Mouse (Mus musculus): ENCODE measurements around the gene 2310003L06Rik. TPM values are rescaled to one million over a fixed set of nuclear protein-coding genes. Genes with fewer than 3 reads are reported as not detected.

Gene 2310003L06Rik
- not detected in 2 replicates for polyA plus RNA-seq (2014; fragmentation: Nextera tagmentation; extraction: Ambion mirVana)

DNA sequence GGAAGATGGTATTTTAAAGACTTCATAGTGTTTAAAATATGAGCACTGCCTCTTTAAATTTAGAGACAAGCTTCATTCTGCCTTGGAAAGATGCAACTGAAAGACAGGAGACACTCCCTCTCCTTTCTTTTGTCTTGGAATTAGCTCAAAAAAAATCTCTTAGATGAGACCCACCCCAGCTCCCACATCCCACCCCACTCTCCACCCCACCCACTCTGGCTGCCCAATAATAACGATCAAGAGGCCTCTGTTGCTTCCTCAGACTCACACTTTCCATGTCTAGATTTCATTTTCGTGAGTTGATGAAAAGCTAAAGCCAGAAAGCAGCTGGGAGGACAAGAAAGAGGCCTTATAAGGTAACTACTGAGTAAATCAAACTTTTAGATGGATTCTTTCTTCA, at the start of gene 2310003L06Rik, which contains the start of gene Gm28434:
2310003L06Rik (plus strand) TSS at position 259 of the 400 bp plus-strand sequence.
Gm28434 (plus strand) TSS at position 317 of the 400 bp plus-strand sequence.
- H3K36me3 ChIP-seq (ENCODE audit: control insufficient read depth, insufficient read depth, low read length): no peaks in the 10 kb centered on the region
- no peak for ATAC-seq (ENCODE audit: low FRiP score)
- no peak for DNase-seq (ENCODE audit: low spot score)
- H3K27ac ChIP-seq (ENCODE audit: low read depth, low read length): no peak within 1 kb of the TSS
- H3K4me2 ChIP-seq (replicated peaks; ENCODE audit: low read depth, low read length): no peak within 1 kb of the TSS
- H3K9me3 ChIP-seq (ENCODE audit: control insufficient read depth, low read length): no peaks in the 10 kb centered on the region
- WGBS: 65% methylated on average over 2 of the region's 2 CpGs
- H3K4me1 ChIP-seq (replicated peaks; ENCODE audit: control insufficient read depth, insufficient read depth, low read length): no peaks in the 10 kb centered on the region
- H3K27me3 ChIP-seq (ENCODE audit: control insufficient read depth, insufficient read depth, low read length): no peaks in the 10 kb centered on the region
- H3K4me3 ChIP-seq (ENCODE audit: low read depth, low read length): no peak within 1 kb of the TSS
- H3K9ac ChIP-seq (ENCODE audit: low read depth, low read length): no peak within 1 kb of the TSS

- WGBS: 38% methylated on average over 5 of the region's 5 CpGs
- Histone ChIP-seq H3K4me1 (replicated peaks; ENCODE audit: control insufficient read depth, insufficient read depth, low read length) (no peaks in the 10 kb centered on the region), H3K9ac (ENCODE audit: low read depth, low read length) (no peak within 1 kb of the TSS), H3K27me3 (ENCODE audit: control insufficient read depth, insufficient read depth, low read length) (no peaks in the 10 kb centered on the region), H3K4me3 (ENCODE audit: low read depth, low read length) (no peak within 1 kb of the TSS), H3K9me3 (ENCODE audit: control insufficient read depth, low read length) (no peaks in the 10 kb centered on the region), H3K36me3 (ENCODE audit: control insufficient read depth, insufficient read depth, low read length) (no peaks in the 10 kb centered on the region), H3K4me2 (replicated peaks; ENCODE audit: low read depth, low read length) (no peak within 1 kb of the TSS), H3K27ac (ENCODE audit: low read depth, low read length) (no peak within 1 kb of the TSS)
- ATAC-seq (ENCODE audit: low FRiP score) (no peak), DNase-seq (ENCODE audit: low spot score) (peak; percentile 6)
These were observed 43.9 kb upstream of the 2310003L06Rik start, which contains the start of gene Csn3 for GRCm38 (mm10) chr5:87925372-87925771. TSS of gene Csn3 (plus strand) at chr5:87925579.

- no peak overlapping the region for H3K9ac ChIP-seq (ENCODE audit: low read depth, low read length)
- no peak for DNase-seq (ENCODE audit: low spot score)
- no peak overlapping the region for H3K27ac ChIP-seq (ENCODE audit: low read depth, low read length)
- ATAC-seq (ENCODE audit: low FRiP score): no peak
- no peaks in the 10 kb centered on the region for H3K27me3 ChIP-seq (ENCODE audit: control insufficient read depth, insufficient read depth, low read length)
- H3K9me3 ChIP-seq (ENCODE audit: control insufficient read depth, low read length): no peaks in the 10 kb centered on the region
- no peaks in the 10 kb centered on the region for H3K36me3 ChIP-seq (ENCODE audit: control insufficient read depth, insufficient read depth, low read length)
- no peaks in the 10 kb centered on the region for H3K4me1 ChIP-seq (replicated peaks; ENCODE audit: control insufficient read depth, insufficient read depth, low read length)
- no peak overlapping the region for H3K4me2 ChIP-seq (replicated peaks; ENCODE audit: low read depth, low read length)
- WGBS: 49% methylated on average over 1 of the region's 1 CpGs
- no peak overlapping the region for H3K4me3 ChIP-seq (ENCODE audit: low read depth, low read length)
These were observed 37.7 kb upstream of the 2310003L06Rik start for GRCm38 (mm10) chr5:87931603-87932002.

DNA sequence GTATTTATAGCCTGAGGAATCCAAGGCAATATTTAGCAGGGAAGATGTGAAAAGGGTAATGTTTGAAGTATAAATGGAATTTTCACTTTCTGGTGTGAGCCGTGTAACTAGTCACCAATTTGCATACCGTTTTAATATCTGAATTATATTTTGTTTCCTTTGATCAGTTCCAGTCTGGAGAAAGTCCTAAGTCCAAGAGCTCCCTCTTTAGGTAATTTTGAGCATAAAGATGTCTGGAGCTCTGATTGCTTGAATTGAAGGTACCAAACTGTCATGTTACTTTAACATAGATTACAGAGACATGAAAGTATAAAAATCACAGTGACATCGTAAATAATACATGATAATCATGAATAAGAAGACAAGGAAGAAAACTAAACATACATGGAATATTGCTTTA, 28.5 kb upstream of the 2310003L06Rik start:
- no peak overlapping the region for H3K27ac ChIP-seq (ENCODE audit: low read depth, low read length)
- no peaks in the 10 kb centered on the region for H3K27me3 ChIP-seq (ENCODE audit: control insufficient read depth, insufficient read depth, low read length)
- no peaks in the 10 kb centered on the region for H3K9me3 ChIP-seq (ENCODE audit: control insufficient read depth, low read length)
- H3K4me2 ChIP-seq (replicated peaks; ENCODE audit: low read depth, low read length): no peak overlapping the region
- H3K9ac ChIP-seq (ENCODE audit: low read depth, low read length): no peak overlapping the region
- H3K36me3 ChIP-seq (ENCODE audit: control insufficient read depth, insufficient read depth, low read length): no peaks in the 10 kb centered on the region
- ATAC-seq (ENCODE audit: low FRiP score): no peak
- no peaks in the 10 kb centered on the region for H3K4me1 ChIP-seq (replicated peaks; ENCODE audit: control insufficient read depth, insufficient read depth, low read length)
- WGBS: 57% methylated on average over 3 of the region's 3 CpGs
- DNase-seq (ENCODE audit: low spot score): no peak
- H3K4me3 ChIP-seq (ENCODE audit: low read depth, low read length): no peak overlapping the region

- no peaks in the 10 kb centered on the region for H3K4me1 ChIP-seq (replicated peaks; ENCODE audit: control insufficient read depth, insufficient read depth, low read length)
- no peak overlapping the region for H3K9ac ChIP-seq (ENCODE audit: low read depth, low read length)
- DNase-seq (ENCODE audit: low spot score): no peak
- no peak overlapping the region for H3K27ac ChIP-seq (ENCODE audit: low read depth, low read length)
- no peaks in the 10 kb centered on the region for H3K9me3 ChIP-seq (ENCODE audit: control insufficient read depth, low read length)
- no peak overlapping the region for H3K4me3 ChIP-seq (ENCODE audit: low read depth, low read length)
- no peak overlapping the region for H3K4me2 ChIP-seq (replicated peaks; ENCODE audit: low read depth, low read length)
- H3K27me3 ChIP-seq (ENCODE audit: control insufficient read depth, insufficient read depth, low read length): no peaks in the 10 kb centered on the region
- H3K36me3 ChIP-seq (ENCODE audit: control insufficient read depth, insufficient read depth, low read length): no peaks in the 10 kb centered on the region
- ATAC-seq (ENCODE audit: low FRiP score): no peak
These were observed 26.7 kb upstream of the 2310003L06Rik start for GRCm38 (mm10) chr5:87942515-87942914.

GRCm38 (mm10) chr5:87951836-87952235, 17.4 kb upstream of the 2310003L06Rik start:
- Histone ChIP-seq H3K4me2 (replicated peaks; ENCODE audit: low read depth, low read length) (no peak overlapping the region), H3K4me1 (replicated peaks; ENCODE audit: control insufficient read depth, insufficient read depth, low read length) (no peaks in the 10 kb centered on the region)
- no peak for DNase-seq (ENCODE audit: low spot score)

DNA sequence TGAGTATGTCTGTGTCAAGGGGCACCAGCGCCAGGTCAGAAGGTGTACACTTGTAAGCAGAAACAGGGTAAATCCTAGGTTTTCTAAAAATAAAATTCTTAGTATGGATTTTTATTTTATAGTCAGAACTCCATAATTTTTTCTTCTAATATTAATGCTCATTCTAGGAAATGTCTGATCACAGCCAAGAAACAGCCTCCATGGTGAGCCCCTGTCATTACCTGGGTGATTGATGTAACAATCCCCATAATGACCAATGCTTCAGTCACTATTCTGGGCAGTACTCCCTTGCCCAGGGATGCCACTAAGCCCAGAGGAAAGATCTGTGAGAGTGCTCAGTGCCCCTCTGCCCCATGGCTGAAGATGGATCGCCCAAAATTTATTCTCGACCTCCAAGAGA, 9.9 kb downstream of the 2310003L06Rik start, which contains the start of gene Cabs1:
Cabs1 (plus strand) TSS at position 301 of the 400 bp plus-strand sequence.
- no peaks in the 10 kb centered on the region for H3K27me3 ChIP-seq (ENCODE audit: control insufficient read depth, insufficient read depth, low read length)
- no peak within 1 kb of the TSS for H3K27ac ChIP-seq (ENCODE audit: low read depth, low read length)
- H3K9ac ChIP-seq (ENCODE audit: low read depth, low read length): no peak within 1 kb of the TSS
- no peak for DNase-seq (ENCODE audit: low spot score)
- H3K4me2 ChIP-seq (replicated peaks; ENCODE audit: low read depth, low read length): no peak within 1 kb of the TSS
- no peaks in the 10 kb centered on the region for H3K4me1 ChIP-seq (replicated peaks; ENCODE audit: control insufficient read depth, insufficient read depth, low read length)
- H3K9me3 ChIP-seq (ENCODE audit: control insufficient read depth, low read length): no peaks in the 10 kb centered on the region
- no peak for ATAC-seq (ENCODE audit: low FRiP score)
- H3K36me3 ChIP-seq (ENCODE audit: control insufficient read depth, insufficient read depth, low read length): no peaks in the 10 kb centered on the region
- 87% methylated on average over 3 of the region's 3 CpGs for WGBS
- no peak within 1 kb of the TSS for H3K4me3 ChIP-seq (ENCODE audit: low read depth, low read length)

More at GRCm38 (mm10) chr5:87951836-87952235, 17.4 kb upstream of the 2310003L06Rik start:
- H3K36me3 ChIP-seq (ENCODE audit: control insufficient read depth, insufficient read depth, low read length): no peaks in the 10 kb centered on the region
- no peak overlapping the region for H3K4me3 ChIP-seq (ENCODE audit: low read depth, low read length)
- ATAC-seq (ENCODE audit: low FRiP score): no peak
- H3K27me3 ChIP-seq (ENCODE audit: control insufficient read depth, insufficient read depth, low read length): no peaks in the 10 kb centered on the region
- H3K27ac ChIP-seq (ENCODE audit: low read depth, low read length): no peak overlapping the region
- no peaks in the 10 kb centered on the region for H3K9me3 ChIP-seq (ENCODE audit: control insufficient read depth, low read length)
- no peak overlapping the region for H3K9ac ChIP-seq (ENCODE audit: low read depth, low read length)

DNA sequence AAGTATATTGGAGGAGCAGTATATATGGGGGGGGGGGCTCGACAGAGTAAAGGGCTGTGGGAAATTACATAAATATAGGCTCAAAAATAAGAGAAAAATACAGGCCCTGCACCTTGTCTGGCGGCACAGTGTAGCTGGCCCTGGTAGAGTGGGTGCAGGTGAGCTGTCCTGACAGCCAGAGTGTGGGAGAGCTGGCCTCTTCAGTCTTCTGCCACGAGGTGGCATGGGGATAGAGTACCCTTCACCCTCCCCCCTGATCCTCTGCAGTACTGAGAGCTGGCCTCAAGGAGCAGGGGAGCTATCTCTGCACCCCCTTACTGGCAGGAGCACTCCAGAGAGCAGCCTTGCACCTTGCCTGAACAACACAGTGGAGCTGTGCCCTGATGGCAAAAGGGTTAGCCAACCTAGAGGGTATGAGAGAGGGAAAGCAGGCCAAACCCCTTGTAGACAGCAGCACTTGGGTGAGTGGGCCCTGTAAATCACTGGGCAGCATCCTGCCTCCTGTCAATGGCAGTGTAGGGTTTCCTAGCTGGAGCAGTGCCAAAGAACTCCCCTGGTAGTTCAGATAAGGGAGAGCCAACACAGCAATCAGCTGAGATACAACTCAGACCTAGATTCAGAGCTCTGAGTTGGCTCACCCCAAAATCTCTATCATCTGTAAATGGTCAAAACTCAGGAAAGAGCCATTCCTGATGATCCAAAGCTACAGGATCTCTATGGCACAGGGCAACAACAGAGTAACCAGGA, 13.4 kb downstream of the 2310003L06Rik start:
- no peak overlapping the region for H3K4me3 ChIP-seq (ENCODE audit: low read depth, low read length)
- no peak overlapping the region for H3K27ac ChIP-seq (ENCODE audit: low read depth, low read length)
- H3K4me2 ChIP-seq (replicated peaks; ENCODE audit: low read depth, low read length): no peak overlapping the region
- no peaks in the 10 kb centered on the region for H3K36me3 ChIP-seq (ENCODE audit: control insufficient read depth, insufficient read depth, low read length)
- peak; percentile 41; the same call in 1 of the 2 replicates for ATAC-seq (ENCODE audit: low FRiP score)
- no peaks in the 10 kb centered on the region for H3K4me1 ChIP-seq (replicated peaks; ENCODE audit: control insufficient read depth, insufficient read depth, low read length)
- DNase-seq (ENCODE audit: low spot score): no peak
- no peak overlapping the region for H3K9ac ChIP-seq (ENCODE audit: low read depth, low read length)
- H3K9me3 ChIP-seq (ENCODE audit: control insufficient read depth, low read length): no peaks in the 10 kb centered on the region
- WGBS: 58% methylated on average over 3 of the region's 3 CpGs
- H3K27me3 ChIP-seq (ENCODE audit: control insufficient read depth, insufficient read depth, low read length): no peaks in the 10 kb centered on the region

DNA sequence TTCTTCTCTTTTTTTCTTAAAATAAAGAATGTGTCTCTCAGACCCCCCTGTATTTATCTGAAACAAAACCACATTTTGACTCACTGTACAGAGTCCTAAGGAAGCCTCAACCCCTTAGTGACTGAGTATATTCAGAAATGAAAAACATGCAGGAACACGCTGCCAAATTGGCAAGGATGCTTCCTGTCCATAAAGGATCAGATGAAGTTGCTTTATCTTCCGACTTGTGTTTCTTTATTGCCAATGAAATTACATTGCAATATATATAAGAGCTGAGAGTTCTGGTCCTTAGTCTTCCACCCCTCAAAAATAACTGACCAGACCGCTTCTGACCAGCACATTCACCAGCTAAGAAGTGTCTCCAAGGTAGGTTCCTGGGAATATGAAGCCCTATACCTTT, 33.0 kb downstream of the 2310003L06Rik start, which contains the start of gene Smr3a:
Smr3a (plus strand) TSS at position 301 of the 400 bp plus-strand sequence.
- Histone ChIP-seq H3K4me2 (replicated peaks; ENCODE audit: low read depth, low read length) (no peak within 1 kb of the TSS), H3K27ac (ENCODE audit: low read depth, low read length) (no peak within 1 kb of the TSS), H3K9me3 (ENCODE audit: control insufficient read depth, low read length) (no peaks in the 10 kb centered on the region), H3K36me3 (ENCODE audit: control insufficient read depth, insufficient read depth, low read length) (no peaks in the 10 kb centered on the region), H3K27me3 (ENCODE audit: control insufficient read depth, insufficient read depth, low read length) (no peaks in the 10 kb centered on the region), H3K4me3 (ENCODE audit: low read depth, low read length) (no peak within 1 kb of the TSS), H3K4me1 (replicated peaks; ENCODE audit: control insufficient read depth, insufficient read depth, low read length) (no peaks in the 10 kb centered on the region), H3K9ac (ENCODE audit: low read depth, low read length) (no peak within 1 kb of the TSS)
- ATAC-seq (ENCODE audit: low FRiP score) (no peak), DNase-seq (ENCODE audit: low spot score) (no peak)
- WGBS: 89% methylated on average over 3 of the region's 3 CpGs

Measured in hindbrain, embryonic 11.5 days (tissue).